Mouse (Mus musculus) gastrocnemius, adult 8-10 months (tissue): Measurements from ENCODE around the gene Zscan25. TPM values are rescaled to one million over a fixed set of nuclear protein-coding genes. Genes with fewer than 3 reads are reported as not detected.

Source experiments
- total RNA-seq, 4 experiments: library from RNA; stranded (reverse); gene quantifications; 2 replicates each; pipeline ENCODE4 v1.2.4; 2022

Zscan25 gene
- total RNA-seq, 4 experiments from 2014 or later: 8.4 to 9.8 (median 8.9) TPM

Other genes starting within 250 kb of the Zscan25 start
- gene Gm4871, start 247.7 kb upstream of the Zscan25 start, total RNA-seq: not detected
- gene 1700018F24Rik, start 237.5 kb upstream of the Zscan25 start, total RNA-seq: not detected
- 10 to 100 TPM; 23.0 to 27.7 (median 26.2) TPM for gene Arpc1a, start 196.7 kb upstream of the Zscan25 start, total RNA-seq
- gene Kpna7, start 196.5 kb upstream of the Zscan25 start, total RNA-seq: not detected
- gene Arpc1b, start 166.3 kb upstream of the Zscan25 start, total RNA-seq: 10 to 100 TPM; 17.1 to 25.0 (median 18.7) TPM
- gene Pdap1, start 140.3 kb upstream of the Zscan25 start, total RNA-seq: 10 to 100 TPM; 39.8 to 50.9 (median 45.1) TPM
- gene Bud31, start 140.1 kb upstream of the Zscan25 start, total RNA-seq: 10 to 100 TPM; 46.9 to 59.4 (median 52.6) TPM
- gene Ptcd1, start 113.4 kb upstream of the Zscan25 start, total RNA-seq: 10 to 100 TPM; 10.7 to 12.3 (median 11.0) TPM
- 10 to 100 TPM in 2 of 4 experiments, 1 to 10 TPM in 2; 7.7 to 10.3 (median 9.5) TPM for gene Cpsf4, start 113.3 kb upstream of the Zscan25 start, total RNA-seq
- 100 to 1,000 TPM; 621 to 954 (median 825) TPM for gene Atp5j2, start 88.4 kb upstream of the Zscan25 start, total RNA-seq
- gene Zkscan14, start 78.6 kb upstream of the Zscan25 start, total RNA-seq: 10 to 100 TPM; 11.6 to 12.3 (median 11.7) TPM
- 10 to 100 TPM in 1 of 4 experiments, 1 to 10 TPM in 3; 7.7 to 10.3 (median 7.9) TPM for gene Zkscan5, start 75.9 kb upstream of the Zscan25 start, total RNA-seq
- 10 to 100 TPM; 10.1 to 15.3 (median 10.5) TPM for gene Zfp655, start 48.8 kb upstream of the Zscan25 start, total RNA-seq
- not detected for gene Cyp3a57, start 64.8 kb downstream of the Zscan25 start, total RNA-seq
- gene Cyp3a16, start 189.2 kb downstream of the Zscan25 start, total RNA-seq: not detected